Mouse (Mus musculus) olfactory bulb, adult 2 months (tissue): Measurements from ENCODE around the gene St7.

Experiments used
- CTCF ChIP-seq: fragments of 200-500 bp; IDR thresholded peaks from 2 replicates; pipeline ENCODE4 v1.5.1; 2012; ENCODE audit warnings: low read depth, mild to moderate bottlenecking, low read length, moderate library complexity; ENCODE audit not compliant: insufficient read depth
- POLR2A ChIP-seq: fragments of 200-500 bp; IDR thresholded peaks from 2 replicates; pipeline ENCODE4 v1.6.1; 2012; ENCODE audit warnings: mild to moderate bottlenecking, low read depth, low read length, moderate library complexity; ENCODE audit not compliant: insufficient read depth

GRCm38 (mm10) chr6:17727241-17727640 is 34.5 kb downstream of the St7 start:
- TF ChIP-seq POLR2A (no peak), CTCF (no peak)
